Mouse (Mus musculus) stomach, postnatal 0 days (tissue): Measurements from ENCODE around the gene Phldb1.

ENCODE experiments used
- CTCF ChIP-seq: IDR thresholded peaks from 2 replicates; pipeline ENCODE4 v1.5.1; 2016; ENCODE audit warnings: antibody characterized with exemption, low read depth, mild to moderate bottlenecking, moderate library complexity
- EP300 ChIP-seq: optimal IDR thresholded peaks from 2 replicates; pipeline ENCODE3; 2016; ENCODE audit warnings: antibody characterized with exemption

- TF ChIP-seq CTCF (no peak), EP300 (no peak)
Measured at GRCm38 (mm10) chr9:44645924-44646323, 89.1 kb downstream of the Phldb1 start.
